Mouse (Mus musculus): Measurements from ENCODE around the gene Mrps17.
"Not testable (repeated sequence)": the region's sequence is repeated elsewhere in the genome, so short reads cannot be mapped to it uniquely, and the experiment has no call there.

The Mrps17 gene

DNA sequence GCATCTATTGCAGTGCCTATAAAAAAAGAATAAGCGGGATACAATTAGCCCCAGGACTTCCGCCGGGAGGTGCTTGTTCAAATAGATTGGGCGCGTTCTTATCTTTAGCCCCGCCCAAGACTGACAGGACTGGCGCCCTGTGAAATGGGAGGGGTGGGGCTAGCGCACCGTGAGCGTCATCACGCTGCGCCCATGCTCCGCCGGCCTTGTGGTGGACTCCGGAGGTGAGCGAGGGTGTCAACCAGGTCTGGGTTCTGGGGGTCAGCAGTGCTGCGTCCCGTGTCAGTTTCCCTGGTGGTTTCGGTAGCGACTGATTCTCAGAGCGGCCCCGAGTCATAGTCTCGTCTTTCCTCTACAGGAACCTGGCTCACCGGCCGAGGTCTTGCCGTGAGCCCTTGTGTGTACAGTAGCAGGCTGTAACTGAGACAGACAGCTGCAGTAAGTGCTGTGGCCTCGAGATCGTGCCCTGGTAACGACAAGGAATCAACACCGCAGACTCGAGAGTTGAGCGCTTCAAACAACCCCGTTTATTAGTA, at the start of gene Mrps17:
Gene Mrps17, plus strand, starts transcription at position 172 of the 536 bp plus-strand sequence.
- peak; percentile 88 for DNase-seq

DNA sequence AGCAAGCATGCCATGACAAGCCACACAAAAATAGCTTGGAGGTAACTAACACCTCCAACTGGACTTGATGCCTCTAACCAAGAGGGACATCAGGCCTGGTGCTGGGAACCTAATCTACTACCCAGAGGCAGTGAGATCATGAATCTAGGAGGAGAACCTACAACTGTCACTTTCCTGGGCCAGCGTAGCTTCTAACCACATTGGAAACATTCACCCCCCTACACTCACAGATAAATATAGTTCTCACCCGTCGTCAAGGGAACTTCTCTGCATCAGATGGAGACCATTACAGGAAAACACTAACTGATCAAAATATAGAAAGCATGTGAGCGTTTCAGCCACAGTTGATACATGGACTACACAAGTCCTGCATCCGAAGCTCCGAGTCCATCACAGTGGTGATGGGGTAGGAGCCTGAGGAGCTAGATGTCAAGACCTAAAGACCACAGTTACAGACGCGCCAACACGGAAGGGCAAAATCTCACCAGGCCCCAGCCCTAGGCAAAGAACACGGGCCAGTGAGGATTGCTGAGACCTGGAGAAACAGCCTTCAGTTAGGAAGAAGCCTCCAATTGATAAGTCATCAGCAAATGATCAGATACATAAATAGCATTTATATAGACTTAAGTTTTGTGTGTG, 48.9 kb upstream of the Mrps17 start:
- DNase-seq, result no peak

DNA sequence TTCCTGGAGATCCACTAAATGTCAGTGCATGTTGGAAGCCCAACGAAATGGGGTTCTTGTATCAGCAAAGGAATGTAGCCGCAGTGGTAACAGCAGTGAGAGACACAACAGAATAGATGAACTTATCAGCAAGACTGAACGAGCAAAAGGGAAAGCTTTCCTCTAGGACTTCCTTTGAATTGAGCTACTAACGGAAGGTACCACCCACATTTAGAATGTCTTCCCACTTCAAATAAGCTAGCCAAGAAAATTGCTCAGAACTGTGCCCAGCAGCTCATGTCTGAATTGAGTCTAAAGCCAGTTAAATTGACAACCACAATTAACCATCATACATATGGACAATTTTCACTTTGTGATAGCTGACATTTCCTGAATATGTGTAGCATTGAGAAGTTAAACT, 47.4 kb upstream of the Mrps17 start:
- DNase-seq, result no peak

DNA sequence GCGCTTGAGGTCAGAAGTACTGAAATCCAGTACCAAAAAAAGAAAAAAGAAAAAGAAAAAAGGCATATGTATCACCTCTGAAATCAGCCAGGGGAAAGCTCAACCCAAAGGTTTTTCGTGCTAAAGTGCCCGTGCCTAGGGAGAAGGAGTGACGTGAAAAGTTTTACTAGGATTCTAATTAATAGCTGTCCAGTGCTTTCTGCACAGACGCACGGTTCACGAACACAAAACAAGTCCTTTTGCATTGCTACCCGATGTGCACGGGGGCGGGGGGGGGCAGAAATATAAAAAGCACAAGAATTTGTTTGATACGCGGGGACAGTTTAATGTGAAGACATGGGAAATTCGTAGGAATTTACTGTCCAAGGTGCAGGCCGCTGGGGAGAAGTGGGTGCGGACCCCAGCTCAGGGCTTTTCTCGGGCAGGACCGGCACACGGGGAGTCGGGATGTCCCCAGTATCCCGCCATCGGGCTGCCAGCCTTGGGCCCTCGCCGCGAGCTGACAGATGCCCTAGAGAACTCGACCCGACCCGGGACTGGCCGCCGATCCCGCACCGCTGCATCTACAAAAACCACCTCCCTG, 45.8 kb upstream of the Mrps17 start:
- DNase-seq, result no peak

DNA sequence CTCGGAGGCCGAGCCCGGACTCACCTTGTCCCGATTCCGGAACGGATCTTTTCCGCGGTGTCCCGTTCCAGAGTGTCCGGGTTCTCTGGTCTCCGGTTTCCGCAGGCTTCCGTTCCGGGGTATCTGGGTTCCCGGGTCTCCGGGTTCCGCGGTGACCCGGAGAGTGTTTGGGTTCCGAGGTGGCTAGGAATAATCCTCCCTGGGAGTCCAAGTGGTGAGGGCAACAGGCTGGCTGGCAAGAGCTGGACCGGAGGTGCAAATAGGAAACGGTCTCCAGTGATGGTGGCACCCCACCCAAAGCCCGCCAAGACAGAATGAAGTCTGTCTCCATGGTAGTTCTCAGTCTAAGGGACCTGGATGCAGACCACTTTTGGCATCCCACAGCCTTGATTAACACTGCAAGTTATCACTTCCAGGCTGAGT, 45.2 kb upstream of the Mrps17 start, which contains the start of gene Zfp11:
Gene Zfp11, minus strand, starts transcription at position 64 of the 423 bp plus-strand sequence.
- peak; percentile 82 for DNase-seq

DNA sequence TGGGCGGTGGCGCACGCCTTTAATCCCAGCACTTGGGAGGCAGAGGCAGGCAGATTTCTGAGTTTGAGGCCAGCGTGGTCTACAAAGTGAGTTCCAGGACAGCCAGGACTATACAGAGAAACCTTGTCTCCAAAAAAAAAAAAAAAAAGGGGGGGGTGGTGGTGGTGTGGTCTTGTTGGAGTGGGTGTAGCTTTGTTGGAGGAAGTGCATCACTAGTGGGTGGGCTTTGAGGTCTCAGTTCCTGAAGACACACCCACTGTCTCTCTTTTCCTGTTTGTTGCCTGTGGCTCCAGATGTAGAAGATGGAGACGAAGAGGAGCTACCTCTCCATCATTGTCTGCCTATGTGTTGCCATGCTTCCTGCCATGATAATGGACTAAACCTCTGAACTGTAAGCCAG, 30.2 kb upstream of the Mrps17 start:
- not testable (repeated sequence) for DNase-seq

DNA sequence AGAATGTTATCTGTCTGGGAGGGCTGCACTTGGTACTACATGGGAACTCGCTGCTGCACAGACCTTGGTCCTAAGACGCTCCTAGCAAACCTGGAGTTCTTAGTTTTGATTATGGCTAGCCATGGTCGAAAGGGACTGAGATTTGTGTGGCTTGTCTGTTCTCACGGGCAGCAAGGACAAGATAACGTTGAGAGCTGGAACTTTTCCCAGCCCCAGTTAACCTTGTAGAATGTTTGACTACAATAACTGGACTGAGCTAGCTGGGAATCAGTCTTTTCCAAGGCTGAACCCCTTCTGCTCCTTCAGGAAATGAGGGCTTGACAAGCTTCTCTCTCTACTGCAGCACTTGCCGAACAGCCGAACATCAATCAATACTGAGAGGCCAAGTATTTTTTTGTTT, 27.7 kb upstream of the Mrps17 start:
- no peak for DNase-seq

DNA sequence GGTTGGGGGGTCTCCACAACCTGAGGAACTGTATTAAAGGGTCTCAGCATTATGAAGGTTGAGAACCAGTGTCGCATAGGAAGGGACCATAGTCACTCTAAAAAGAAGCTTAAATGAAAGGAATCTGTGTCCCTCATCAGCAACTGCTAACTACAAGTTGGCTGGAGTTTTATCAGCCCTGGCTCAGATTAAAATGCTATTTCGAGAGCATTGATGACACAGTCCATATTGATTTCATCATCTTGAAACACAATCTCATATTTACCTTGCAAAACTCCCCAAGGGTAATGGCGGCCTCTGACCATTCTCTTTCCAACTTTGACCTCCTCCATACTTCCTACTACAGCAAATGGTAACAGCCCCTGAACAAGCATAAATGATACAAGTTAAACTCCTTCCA, 24.8 kb upstream of the Mrps17 start:
- DNase-seq, result no peak

DNA sequence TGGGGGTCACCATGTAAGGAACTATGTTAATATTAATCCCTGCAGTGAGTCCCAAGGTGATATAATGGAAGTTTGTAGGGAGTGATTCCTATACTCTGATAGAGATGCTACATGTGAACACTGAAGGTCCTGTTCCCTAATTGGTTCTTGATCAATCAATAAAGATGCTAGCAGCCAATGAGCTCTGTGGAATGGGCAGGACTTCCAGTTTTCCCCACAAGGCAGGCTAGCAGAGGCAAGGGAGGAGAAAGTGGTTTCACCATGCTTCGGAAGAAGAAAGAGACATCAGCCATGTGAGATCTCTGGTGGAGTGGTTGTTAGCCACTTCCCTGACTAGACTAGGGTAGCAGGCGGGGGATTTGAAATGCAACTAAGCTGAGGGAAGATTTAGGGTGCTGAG, 14.8 kb upstream of the Mrps17 start:
- no peak for DNase-seq

DNA sequence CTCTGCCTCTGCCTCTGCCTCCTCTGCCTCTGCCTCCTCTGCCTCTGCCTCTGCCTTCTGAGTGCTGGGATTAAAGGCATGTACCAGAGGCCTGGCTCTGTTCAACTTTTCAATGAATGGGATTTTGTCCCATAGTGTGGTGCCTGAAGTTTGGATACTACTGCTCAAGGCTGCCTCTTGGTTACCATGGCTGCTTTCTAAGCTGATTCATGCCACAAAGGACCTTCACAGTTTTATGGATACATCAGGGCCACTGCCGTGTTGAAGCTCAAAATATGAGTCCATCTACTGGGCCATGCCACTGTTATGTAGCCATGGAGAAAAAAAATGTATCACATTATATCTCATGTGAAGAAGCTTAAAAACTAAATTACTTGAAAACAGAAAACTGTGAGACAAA, 13.6 kb upstream of the Mrps17 start:
- no peak for DNase-seq

DNA sequence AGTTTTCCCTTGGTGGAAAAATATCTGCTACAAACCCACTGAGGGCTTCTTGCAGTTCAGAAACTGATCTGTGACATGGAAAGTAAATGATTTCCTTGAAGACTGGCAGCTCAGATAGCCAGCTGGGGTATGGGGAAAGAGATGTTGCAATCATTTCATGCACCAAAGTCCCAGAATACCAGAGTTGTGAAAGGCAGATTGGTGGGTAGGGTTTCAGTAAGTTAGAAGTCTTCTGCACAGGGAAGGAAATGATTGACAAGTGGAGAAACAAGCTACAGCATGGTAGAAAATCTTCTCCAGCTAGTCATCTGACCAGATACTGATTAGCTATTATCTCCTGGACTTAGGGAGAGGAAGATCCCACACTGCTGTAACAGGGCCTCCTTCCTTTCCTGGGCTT, 11.9 kb upstream of the Mrps17 start:
- DNase-seq, result no peak

DNA sequence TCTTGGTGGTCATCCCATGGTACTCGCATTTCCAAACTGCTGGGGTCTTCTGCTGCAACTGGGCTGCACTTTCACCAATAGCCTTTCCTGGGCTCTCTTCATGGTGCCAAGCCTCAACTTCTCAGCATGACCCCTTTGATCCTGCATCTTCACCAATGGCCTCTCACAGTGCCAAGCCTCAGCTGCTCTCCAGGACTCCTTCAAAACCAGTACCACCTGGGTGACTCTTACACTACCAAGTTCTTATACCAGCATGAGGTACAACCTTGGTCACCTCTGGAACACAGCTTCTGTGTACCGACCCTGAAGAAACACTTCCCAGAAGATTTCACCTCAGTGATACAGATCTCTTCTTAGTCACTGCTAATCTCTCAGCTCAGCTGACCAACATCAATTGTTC, 6.9 kb upstream of the Mrps17 start, which contains the start of gene Sept14:
Gene Sept14, minus strand, starts transcription at position 101 of the 400 bp plus-strand sequence.
- no peak for DNase-seq

DNA sequence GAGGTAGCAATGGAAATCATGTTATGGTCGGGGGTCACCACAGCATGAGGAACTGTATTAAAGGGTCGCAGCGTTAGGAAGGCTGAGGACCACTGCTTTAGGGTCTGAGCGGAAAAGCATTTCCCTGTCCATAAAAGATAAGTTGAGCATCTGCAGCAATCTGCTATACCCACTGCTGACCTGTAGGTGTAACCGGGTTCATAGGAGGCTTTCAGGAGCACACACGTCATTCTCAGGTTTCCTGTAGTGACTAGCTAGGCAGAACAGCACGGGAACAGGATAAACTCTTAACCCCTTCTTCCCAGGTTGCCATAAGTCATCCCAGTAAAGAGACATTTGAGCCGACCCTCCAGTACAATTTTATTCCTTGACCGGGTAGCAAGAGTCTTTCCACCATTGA, 1.7 kb downstream of the Mrps17 start:
- DNase-seq, result no peak

DNA sequence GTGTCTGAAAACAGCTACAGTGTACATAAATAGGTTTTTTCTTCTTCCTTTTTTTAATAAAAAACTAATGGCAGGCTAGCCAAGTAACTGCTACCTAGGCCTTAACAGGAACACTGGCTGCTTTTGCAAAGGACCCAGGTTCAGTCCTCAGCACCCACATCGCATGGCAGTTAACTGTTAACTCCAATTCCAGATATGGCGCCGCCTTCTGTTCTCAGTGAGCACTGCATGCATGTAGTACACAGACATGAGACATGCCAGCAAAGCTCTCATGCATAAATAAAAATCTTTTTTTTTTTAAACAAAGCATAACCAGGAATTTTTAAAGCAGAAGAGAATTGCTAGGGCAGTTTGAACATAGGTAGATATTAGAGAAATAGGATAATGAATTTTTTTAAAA, 4.9 kb downstream of the Mrps17 start:
- no peak for DNase-seq

DNA sequence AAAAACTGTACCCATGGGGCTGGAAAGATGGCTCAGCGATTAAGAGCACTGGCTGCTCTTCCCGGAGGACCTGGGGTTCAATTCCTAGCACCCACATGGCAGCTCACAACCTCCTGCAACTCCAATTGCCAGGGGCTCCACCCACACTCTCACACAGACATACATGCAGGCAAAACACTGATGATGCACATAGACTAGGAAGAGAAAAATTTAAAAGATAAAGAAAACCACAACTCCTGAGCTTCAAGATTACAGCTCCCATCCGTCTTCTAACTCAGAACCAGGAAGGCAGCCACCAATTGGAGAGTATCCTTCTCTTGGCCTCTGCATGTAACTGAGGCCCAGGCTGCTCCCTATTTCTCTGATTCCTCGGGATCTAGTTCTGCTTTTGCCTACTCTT, 9.0 kb downstream of the Mrps17 start:
- no peak for DNase-seq

DNA sequence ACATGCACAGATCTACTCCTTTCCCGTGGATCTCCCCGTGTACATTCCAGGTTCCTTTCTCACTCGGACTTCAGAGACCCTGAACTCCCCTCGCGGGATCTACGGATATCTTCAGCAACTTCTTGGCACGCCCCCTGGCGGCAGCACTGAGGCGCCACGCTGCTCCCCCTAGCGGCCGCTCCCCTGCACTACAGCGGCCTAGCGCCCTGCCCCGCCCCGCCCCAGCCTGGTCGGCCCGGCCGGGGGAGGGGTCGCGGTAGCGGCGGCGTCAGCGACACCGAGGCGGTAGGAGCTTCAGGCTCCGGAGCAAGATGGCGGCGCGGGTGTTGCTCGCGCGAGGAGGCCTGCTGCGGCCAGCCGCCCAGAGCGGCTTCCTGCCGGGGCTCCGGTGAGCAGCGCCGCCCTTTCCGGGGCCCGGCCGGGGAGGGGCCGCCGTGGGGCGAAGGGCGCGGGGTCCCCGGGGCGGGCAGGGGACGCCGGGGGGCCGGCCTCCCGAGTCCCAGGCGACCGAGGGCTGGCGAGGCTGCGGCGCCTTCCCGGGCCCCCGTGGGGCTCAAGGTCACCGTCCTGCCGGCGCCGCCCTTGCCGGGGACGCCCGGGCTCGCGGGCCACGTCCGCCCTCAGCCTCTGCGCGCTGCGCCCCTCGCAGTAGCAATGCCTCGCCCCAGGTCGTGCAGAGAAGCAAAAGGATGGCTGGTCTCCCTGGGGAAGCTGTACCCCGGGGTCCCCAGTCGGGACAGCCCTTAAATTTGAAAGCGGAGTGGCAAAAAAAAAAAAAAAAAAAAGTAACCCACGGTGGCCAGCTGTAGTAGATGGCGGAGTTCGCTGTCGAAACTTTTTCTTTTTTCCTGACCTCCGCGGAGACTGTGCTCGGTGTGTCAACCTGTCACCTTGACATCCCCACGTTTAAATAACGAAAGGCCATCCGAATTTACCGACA, 9.8 kb downstream of the Mrps17 start, which contains the start of gene Nipsnap2:
Gene Nipsnap2, plus strand, starts transcription at position 230 of the 940 bp plus-strand sequence.
- peak; percentile 87 for DNase-seq

DNA sequence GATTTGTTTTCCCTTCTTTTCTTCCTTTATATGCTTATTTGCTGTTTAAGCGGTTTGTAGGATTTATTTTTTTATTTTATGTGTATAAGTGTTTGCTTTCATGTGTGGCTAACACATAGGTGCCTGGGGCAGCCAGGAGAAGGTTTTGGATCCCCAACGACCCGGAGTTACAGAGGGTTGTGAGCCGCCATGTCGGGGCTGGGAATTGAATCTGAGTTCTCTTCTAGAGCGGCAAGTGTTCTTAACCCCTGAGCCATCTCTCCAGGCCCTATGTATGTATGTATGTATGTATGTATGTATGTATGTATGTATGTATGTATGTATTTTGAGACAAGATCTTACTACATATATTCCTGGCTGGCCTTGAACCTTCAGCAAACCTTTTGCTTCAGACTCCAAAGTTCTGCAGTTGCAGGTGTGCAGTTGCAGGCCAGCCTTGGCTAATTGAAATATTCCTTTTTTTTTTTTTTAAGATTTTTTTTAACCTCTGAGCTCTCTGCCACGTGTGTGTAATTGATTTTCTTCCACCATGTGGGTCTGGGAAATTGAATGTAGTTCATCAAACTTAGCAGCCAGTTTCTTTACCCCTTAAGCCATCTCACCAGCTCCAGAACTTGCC, 10.6 kb downstream of the Mrps17 start:
- no peak for DNase-seq

DNA sequence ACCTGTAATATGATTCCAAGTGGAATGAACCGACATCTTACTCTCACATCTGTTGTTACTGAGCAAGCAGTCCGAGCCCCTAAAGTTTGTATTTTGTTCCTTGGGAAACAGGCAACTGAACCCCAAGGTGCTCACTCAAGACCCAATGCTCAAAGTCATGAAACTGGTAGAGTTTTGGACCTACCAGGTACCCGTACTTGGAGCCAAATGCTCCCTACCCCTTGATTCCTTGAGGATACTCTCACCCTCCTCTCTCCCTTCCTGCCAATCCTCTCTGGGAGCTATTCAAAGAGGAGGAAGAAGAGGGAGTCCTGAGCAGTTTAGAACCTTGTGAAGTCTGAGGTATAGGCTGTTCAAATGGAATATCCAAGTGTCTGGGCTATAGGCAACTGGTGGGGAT, 11.5 kb downstream of the Mrps17 start:
- DNase-seq, result no peak

DNA sequence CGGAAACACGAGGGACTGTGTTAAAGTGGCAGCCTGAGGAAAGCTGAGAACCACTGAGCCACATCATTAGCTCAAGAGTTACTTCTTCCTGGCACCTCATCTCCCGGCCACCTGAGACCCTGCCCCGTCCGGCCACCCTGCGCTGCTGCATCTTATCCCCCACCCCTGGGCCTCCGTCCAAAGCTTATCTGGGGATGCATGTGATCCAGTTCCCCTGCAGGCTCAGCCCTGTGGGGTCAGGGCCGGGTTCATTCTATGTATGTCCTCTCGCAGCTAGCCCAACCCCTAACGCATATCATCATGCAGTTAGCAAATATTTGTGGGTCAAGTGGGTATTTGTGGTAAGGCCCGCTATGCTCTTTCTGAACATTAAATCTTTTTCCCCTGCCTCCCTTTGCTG, 14.0 kb downstream of the Mrps17 start:
- no peak for DNase-seq

DNA sequence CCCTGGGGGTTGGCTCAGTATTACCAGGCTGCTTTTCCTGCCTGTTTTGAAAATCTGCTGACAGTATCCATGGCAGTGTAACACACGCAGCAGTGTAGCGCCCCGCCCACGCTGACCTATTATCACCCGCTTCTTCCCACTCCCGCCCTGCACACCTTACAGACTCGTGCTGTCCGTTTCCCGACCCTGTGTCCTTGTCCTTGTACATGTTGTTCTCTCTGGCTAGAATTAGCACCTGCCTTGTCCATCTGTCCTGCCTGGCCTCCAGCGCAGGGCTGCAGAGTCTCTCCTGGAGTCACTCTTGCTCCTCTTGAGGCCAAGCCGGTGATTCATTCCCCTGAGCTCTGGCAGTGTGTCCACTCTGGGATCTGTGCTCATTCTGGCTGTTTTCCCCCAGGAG, 15.0 kb downstream of the Mrps17 start:
- DNase-seq, result no peak

DNA sequence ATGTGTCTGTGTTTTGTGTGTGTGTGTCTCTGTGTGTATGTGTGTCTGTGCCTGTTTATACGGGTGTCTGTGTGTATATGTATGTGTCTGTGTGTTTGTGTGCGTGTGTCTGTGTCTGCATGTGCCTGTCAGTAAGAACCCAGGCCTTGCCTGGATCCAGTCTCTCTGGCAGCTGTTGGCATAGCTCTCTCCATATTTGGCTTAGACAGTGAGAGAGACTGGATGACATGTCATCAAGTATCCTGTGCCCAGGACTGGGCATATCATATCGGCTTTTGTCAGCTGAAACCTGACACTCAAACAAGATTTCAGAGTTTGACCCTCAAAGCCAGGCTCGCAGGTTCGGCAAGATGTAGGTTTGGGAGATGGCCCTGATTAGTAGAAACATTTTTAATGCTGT, 15.7 kb downstream of the Mrps17 start:
- no peak for DNase-seq

DNA sequence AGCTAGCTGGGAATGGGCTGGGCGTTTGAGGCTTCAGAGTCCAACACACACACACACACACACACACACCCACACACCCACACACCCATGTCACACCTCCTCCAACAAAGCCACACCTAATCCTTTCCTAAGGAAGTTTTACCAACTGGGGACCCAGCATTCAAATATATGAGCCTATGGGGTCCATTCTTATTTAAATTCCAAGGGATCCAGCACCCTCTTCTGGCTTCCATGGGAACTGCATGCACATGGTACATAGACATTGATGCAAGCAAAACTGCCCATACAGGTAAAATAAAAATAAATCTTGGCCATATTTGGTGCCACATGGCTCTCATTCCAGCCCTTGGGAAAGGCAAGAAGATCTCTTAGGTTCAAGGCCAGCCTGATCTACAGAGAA, 25.7 kb downstream of the Mrps17 start:
- DNase-seq, result peak; percentile 37

DNA sequence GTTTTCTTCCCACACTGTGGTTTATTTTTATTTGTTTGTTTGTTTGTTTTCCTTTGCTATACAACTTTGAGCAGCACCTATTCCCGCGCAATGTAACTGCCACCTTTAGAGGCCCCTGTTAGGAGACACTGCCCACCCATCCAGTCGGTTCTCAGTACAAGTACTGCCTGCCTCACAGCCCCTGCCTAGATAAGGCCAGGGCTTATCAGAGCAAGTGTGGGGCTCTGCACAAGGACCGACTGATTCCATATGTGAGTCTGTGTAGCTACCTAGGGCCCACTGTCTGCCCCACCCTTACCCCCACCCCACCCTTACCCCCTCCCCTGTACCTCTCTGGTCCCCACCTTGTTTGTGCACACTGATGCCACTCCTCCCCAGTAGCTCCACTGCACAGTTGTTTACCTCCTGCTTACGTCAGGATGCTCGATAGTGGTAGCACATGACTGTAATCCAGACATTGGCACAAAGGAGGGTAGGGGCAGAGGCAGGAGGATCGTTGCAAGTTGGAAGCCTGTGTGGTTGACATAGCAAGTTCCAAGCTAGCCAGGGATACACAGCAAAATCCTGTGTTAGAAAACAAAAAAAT, 27.7 kb downstream of the Mrps17 start:
- DNase-seq, result no peak

Measured in right cerebral cortex, postnatal 14 days (tissue).